Mouse (Mus musculus): Measurements from ENCODE around the gene Hmga1.

Gene Hmga1

GRCm38 (mm10) chr17:27523121-27523520, 33.2 kb upstream of the Hmga1 start:
- in situ Hi-C loops (cut with MboI, MseI), result loop anchor here in 1 of 2 experiments (25.0 kb wide), 2 partner anchors 336 to 661 kb away; no protein-coding TSS in a partner anchor

- in situ Hi-C loops (cut with MboI, MseI), result no loop called here
Measured at GRCm38 (mm10) chr17:27527188-27527587, 29.1 kb upstream of the Hmga1 start.

- in situ Hi-C loops (cut with MboI, MseI), result no loop called here
Measured at GRCm38 (mm10) chr17:27528030-27528429, 28.3 kb upstream of the Hmga1 start.

- in situ Hi-C loops (cut with MboI, MseI), result no loop called here
Measured at GRCm38 (mm10) chr17:27528767-27529166, 27.5 kb upstream of the Hmga1 start.

- in situ Hi-C loops (cut with MboI, MseI), result loop anchor here in 1 of 2 experiments (10.0 kb wide), 1 partner anchor 63 kb away; no protein-coding TSS in a partner anchor
Measured at GRCm38 (mm10) chr17:27532095-27532494, 24.2 kb upstream of the Hmga1 start.

GRCm38 (mm10) chr17:27533354-27533753, 22.9 kb upstream of the Hmga1 start:
- in situ Hi-C loops (cut with MboI, MseI), result loop anchor here in 1 of 2 experiments (10.0 kb wide), 1 partner anchor 61 kb away; no protein-coding TSS in a partner anchor

- in situ Hi-C loops (cut with MboI, MseI), result loop anchor here in 1 of 2 experiments (10.0 kb wide), 1 partner anchor 60 kb away; no protein-coding TSS in a partner anchor
Measured at GRCm38 (mm10) chr17:27534718-27535117, 21.6 kb upstream of the Hmga1 start.

GRCm38 (mm10) chr17:27541261-27541660, 15.0 kb upstream of the Hmga1 start:
- in situ Hi-C loops (cut with MboI, MseI), result loop anchor here in 1 of 2 experiments (10.0 kb wide), 1 partner anchor 1716 kb away; the partner anchor contains the start of genes Jmjd8 and Wdr24

GRCm38 (mm10) chr17:27541984-27542383, 14.3 kb upstream of the Hmga1 start:
- in situ Hi-C loops (cut with MboI, MseI), result loop anchor here in 1 of 2 experiments (10.0 kb wide), 1 partner anchor 1717 kb away; the partner anchor contains the start of genes Jmjd8 and Wdr24

GRCm38 (mm10) chr17:27544551-27544950, 11.7 kb upstream of the Hmga1 start:
- in situ Hi-C loops (cut with MboI, MseI), result loop anchor here in 1 of 2 experiments (10.0 kb wide), 1 partner anchor 1720 kb away; the partner anchor contains the start of genes Jmjd8 and Wdr24

- in situ Hi-C loops (cut with MboI, MseI), result loop anchor here in 1 of 2 experiments (10.0 kb wide), 1 partner anchor 1721 kb away; the partner anchor contains the start of genes Jmjd8 and Wdr24
Measured at GRCm38 (mm10) chr17:27545991-27546390, 10.3 kb upstream of the Hmga1 start.

- in situ Hi-C loops (cut with MboI, MseI), result loop anchor here in 1 of 2 experiments (10.0 kb wide), 1 partner anchor 1722 kb away; the partner anchor contains the start of genes Jmjd8 and Wdr24
Measured at GRCm38 (mm10) chr17:27546574-27547085, 9.7 kb upstream of the Hmga1 start.

- in situ Hi-C loops (cut with MboI, MseI), result loop anchor here in 1 of 2 experiments (10.0 kb wide), 1 partner anchor 1723 kb away; the partner anchor contains the start of genes Jmjd8 and Wdr24
Measured at GRCm38 (mm10) chr17:27547253-27547868, 8.9 kb upstream of the Hmga1 start.

- in situ Hi-C loops (cut with MboI, MseI), result loop anchor here in 1 of 2 experiments (10.0 kb wide), 1 partner anchor 1724 kb away; the partner anchor contains the start of genes Jmjd8 and Wdr24
Measured at GRCm38 (mm10) chr17:27549234-27549633, 7.1 kb upstream of the Hmga1 start.

GRCm38 (mm10) chr17:27551393-27551940, 4.8 kb upstream of the Hmga1 start:
- in situ Hi-C loops (cut with MboI, MseI), result loop anchor here in 1 of 2 experiments (5.0 to 10.0 kb wide), 2 partner anchors 276 to 1017 kb away; no protein-coding TSS in a partner anchor

- in situ Hi-C loops (cut with MboI, MseI), result loop anchor here in 1 of 2 experiments (5.0 to 10.0 kb wide), 2 partner anchors 275 to 1018 kb away; no protein-coding TSS in a partner anchor
Measured at GRCm38 (mm10) chr17:27552215-27553201, 3.8 kb upstream of the Hmga1 start.

GRCm38 (mm10) chr17:27554062-27554960, 2.0 kb upstream of the Hmga1 start:
- in situ Hi-C loops (cut with MboI, MseI), result loop anchor here in 1 of 2 experiments (5.0 to 10.0 kb wide), 2 partner anchors 273 to 1020 kb away; no protein-coding TSS in a partner anchor

- in situ Hi-C loops (cut with MboI, MseI), result loop anchor here in 1 of 2 experiments (10.0 kb wide), 1 partner anchor 1020 kb away; no protein-coding TSS in a partner anchor
Measured at GRCm38 (mm10) chr17:27555075-27555511, 1.2 kb upstream of the Hmga1 start.

All from T-helper 17 cell (primary cell).